Mouse (Mus musculus) G1E-ER4 (cell line): ENCODE data around the gene Mas1. TPM values are rescaled to one million over a fixed set of nuclear protein-coding genes. Genes with fewer than 3 reads are reported as not detected.

Source experiments
- GATA1 ChIP-seq: IDR thresholded peaks from one replicate; pipeline ENCODE4 v1.8.0; 2012; ENCODE audit warnings: low read length, inconsistent platforms
- polyA plus RNA-seq: library from polyadenylated mRNA; stranded (reverse); fragments of >175 nt; gene quantifications from 2 replicates; pipeline ENCODE4 v1.2.3, GENCODE M21; 2012

Gene Mas1
- polyA plus RNA-seq, 1 experiment = not detected

DNA sequence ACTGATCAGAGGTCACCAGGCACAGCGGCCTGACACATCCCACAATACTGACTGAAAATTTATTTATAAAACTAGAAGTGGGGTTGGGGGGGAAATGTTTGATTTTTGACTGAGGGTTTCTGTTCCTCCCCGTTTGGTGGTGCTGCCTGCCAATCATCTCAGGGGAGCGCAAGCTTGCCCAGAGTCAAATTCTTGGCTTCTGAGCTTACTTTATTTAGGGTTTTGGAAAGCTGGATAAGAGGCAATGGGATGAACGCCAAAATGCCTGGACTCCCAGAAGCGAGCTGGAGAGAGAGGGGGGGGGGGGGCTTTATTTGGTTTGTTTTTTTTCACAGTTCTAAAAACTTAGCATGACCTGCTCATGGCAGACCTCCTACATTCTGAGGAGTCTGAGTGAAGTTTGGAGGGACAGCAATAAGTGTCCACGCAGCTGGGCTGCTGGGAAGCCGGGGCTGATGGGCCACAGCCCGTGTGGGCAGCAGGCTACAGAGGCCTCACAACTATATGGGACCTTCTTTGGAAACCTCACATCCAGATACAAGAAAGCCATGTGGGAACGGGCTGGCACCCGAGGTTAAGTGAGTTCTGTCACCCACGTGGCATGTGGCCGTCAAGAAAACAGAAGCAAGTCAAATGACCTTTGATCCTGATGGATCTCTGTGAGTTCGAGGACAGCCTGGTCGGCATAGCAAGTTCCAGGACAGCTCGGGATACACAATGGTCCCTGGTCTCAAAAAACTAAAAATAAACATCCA lies 19.3 kb upstream of the Mas1 start:
- no peak for TF ChIP-seq GATA1

DNA sequence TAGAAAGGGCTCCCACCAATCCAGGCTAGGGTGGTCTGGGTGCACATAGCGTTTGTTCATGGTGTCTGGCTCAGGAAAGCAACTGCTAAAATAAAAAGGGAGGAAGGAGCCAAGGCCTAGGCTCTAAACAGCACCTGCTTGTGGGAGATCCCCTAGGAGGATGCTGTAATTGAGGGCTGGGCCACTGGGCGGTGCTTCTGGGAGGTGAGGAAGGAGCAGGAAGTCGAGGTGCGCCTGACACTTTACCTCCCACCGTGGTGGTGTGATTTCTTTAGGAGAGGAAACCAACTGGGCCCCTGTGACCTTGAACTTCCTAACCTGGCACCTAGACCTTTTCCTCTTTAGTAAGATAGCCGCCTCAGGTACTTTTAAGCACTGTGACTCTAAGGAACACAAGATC lies 18.7 kb upstream of the Mas1 start:
- no peak for TF ChIP-seq GATA1

DNA sequence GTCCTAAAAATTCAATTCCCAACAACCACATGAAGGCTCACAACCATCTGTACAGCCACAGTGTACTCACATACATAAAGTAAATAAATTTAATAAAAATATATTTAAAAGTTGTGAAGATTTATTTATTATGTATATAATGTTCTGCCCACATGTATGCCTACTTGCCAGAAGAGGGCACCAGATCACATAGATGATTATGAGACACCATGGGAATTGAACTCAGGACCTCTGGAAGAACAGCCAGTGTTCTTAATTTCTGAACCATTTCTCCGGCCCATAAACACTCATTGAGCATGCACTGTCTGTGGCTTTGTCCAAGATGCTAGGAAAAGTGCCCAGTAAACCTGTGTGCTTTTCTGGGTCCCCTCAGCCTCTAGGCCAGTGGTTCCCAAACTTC lies 13.3 kb upstream of the Mas1 start:
- no peak for TF ChIP-seq GATA1

DNA sequence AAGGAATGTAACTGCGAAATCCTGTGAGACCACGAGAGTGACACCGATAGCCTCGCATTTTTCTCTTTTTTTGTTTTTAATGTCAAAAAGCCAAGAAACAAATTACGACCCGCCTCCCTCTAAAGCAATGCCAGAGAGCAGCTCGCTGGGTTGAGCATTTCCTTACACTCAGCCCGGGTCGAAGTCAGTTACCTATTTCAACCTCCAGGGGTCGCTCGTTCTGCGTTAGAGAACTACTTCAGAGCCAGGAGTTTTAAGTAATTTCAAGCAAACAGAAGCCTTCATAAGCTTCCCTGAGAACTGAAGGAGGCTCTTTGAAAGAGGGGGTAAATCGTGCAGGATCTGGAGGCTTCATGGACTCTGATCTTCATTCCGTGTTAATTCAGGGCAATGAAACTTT lies 12.2 kb upstream of the Mas1 start:
- no peak for TF ChIP-seq GATA1

DNA sequence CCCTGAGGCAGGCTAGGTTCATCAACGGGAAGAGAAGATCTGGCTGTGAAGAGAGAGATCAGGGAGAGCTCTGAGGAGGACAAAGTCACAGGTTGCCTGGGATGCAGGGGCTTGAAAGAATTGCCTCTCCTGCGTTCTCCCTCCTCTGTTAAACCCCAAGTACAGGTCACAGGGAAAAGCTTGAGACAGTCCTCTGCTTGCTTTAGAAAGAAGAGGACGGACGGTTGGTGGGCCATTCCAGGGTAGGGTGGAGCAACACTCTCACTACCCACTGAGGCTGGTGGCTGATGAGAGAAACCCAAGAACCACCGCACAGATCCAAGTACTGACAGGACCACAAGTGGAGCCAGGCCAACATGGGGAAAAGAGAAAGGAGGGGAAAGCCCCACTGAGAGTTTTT lies 7.8 kb upstream of the Mas1 start, which contains the start of gene Mrgprh:
Gene Mrgprh (plus strand): TSS at position 301 of the 400 bp plus-strand sequence.
- TF ChIP-seq GATA1 = no peak

DNA sequence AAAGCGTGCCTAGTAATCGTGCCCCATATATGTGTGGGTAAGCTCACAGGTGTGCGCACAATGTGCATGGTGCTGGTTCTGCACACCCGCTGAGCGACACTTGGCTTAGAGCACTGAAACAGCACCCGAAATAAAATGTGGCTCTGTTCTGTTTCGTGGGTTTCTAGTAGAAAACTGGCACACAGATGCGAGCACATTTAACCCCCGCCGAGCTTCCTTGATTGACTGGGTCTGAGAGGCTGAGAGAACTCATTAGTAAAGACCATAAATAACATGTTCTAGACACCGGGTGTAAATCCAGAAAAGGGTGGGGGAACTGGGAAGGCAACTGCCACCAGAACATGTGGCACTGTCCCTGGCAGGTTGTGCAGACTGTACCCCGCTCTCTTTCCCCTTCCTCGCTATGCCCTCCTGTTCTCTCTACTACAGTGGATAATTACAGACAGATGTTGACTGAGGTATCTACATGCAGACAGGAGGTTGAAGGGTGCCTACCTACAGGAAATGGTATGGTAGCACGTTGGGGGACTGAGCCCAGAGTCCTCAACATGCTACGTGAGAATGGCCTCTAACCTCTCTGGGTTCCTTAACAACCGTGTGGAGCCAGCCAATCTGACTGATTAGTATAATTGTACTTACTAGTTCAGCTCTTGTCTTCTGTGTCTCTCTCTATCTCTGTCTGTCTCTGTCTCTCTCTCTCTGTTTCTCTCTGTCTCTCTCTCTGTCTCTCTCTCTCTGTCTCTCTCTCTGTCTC lies 4.5 kb upstream of the Mas1 start:
- no peak for TF ChIP-seq GATA1

DNA sequence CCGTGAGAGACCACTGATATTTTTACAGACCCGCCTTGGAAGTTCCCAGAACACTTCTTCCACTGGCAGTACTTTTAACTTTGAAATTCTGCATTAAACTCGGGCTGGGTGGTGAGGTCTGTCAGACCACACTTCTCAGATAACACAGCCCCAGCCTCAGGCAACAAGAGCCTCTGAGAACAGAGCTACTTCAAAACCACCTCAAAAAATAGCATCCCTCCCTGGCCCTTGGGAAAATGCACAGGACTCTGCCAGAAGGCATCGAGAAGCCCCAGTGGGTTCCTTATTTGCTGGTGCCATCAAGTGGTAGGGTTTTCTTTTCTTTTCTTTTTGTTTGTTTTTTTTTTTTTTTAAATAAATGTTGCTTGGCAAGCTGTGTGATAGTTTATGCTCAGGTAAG lies 697 bp upstream of the Mas1 start:
- no peak for TF ChIP-seq GATA1

DNA sequence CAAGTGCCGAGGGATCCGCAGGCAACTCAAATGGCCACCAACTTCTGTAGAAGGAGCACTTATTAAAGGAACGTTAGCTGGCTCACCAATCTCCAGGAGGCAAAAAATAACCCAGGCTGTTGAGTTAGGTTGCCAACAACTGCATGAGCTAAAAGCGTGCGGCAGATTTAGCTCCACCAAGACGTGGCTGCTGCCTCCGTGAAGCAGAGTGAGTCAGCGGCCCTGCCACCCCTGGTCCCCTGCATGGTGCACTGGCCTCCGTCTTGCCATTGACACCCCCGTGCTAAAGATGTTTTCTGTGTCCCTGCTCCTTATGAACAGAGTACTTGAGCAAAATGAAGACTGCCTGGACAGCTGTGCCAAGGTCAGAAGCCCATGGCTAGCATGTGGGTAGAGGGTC lies 1.1 kb downstream of the Mas1 start:
- no peak for TF ChIP-seq GATA1

DNA sequence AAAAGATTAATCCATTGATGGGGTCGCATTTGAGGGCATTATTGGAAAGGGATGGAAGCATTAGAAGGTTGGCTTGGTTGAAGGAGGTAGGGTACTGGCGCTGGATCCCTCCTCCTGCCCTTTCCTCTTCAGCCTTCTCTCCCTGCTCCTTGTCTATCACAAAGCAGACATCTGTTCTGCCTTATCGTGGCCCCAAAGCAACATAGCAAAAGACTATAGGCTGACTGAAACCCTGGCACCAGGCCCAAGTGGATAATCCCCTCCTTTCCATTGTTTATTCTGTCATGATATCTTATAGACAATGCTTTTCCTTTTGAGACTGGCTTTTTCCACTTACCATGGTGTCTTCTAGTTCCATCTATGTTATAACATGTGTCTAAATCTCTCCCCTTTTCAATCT lies 2.5 kb downstream of the Mas1 start:
- no peak for TF ChIP-seq GATA1

DNA sequence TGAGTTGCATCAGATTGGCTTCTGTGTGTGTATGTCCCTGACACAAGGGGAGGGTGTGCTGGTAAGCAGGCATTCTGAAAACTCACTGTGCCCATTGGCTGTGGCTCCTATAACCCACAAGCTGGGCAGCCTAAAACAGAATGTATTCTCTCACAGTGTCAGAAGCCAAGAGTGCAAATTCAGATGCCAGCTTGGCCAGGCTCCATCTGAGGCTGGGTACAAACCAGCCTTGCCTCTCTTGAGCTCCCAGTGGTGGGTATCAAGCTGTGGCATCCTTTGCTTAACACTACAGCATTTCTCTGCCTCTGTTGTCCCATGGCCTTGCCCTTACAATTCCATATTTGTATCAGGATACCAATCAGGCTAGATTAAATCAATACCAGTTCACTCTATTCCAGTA lies 3.8 kb downstream of the Mas1 start:
- no peak for TF ChIP-seq GATA1

DNA sequence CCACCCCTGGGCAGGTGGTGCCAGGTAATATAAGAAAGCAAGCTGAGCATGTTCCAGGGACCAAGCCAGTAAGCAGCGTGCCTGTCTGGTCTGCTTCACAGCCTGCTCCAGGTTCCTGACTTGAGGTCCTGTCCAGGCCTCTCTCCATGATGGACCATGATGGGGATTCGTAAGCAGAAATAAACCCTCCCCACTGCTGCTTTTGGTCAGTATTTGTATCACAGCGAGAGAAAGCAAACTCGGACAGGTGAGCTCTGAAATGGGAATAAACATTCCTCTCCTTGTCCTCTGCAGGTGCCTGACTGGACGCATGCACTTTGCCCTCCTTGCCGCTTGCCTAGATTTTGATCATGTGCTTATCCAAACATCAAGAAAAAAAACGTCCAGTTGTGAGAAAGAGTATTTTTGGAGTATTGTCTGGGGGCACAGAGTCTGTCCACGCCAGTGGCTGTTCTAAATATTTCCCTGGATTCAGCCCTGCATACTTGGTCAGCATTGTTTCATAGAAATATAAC lies 8.9 kb downstream of the Mas1 start:
- TF ChIP-seq GATA1 = no peak

DNA sequence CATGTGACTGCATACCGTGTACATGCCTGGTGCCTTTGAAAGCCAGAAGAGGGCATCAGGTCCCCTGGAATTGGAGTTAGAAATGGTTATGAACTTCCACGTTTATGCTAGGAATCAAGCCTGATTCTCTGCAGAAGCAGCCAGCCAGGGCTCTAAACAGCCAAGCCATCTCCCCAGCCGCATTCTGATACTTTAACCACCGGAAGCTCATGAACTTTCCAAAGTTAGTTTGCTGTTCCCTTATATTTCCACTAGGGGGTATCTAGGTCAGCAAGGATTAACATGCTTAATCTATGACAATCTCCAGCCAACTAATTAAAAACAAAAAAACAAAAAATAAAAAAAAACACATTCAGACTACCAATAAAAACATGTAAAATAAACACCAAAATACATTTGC lies 9.9 kb downstream of the Mas1 start:
- no peak for TF ChIP-seq GATA1

DNA sequence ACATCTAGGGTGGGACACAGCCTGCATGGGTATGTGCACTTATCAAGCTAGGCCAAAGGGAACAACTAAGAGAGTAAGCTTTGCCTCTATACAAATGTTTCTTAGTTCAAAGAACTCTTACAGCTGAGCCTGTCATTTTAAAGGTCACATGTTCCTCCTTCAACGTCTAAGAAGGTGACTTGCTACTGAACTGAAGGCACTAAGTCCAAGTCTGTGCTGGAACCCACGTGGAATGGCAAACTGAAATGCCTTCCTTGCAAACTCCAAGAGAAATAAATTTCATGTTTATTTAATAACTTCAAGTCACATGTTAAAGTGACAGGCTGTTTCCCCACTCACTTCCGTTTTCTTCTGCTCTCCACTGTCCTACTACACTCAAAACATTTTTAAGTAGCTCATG lies 10.5 kb downstream of the Mas1 start:
- no peak for TF ChIP-seq GATA1

DNA sequence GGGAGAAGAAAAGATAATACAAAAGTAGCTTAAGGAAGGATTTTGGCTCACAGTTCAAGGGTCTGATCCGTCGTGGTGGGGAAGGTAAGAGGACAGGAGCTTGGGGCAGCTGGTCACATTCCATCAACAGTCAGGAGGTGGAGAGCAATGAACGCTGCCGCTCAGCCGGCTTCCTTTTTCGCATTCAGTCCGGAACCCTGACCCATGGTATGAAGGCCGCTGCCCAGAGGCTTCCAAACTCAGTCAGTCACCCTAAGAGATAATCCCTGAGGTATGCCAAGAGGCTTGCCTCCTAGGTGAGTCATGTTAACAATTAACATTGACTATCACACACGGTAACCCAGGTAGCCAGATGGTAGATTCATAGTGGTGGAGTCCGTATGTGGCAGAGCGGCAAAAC lies 13.6 kb downstream of the Mas1 start:
- TF ChIP-seq GATA1 = no peak

DNA sequence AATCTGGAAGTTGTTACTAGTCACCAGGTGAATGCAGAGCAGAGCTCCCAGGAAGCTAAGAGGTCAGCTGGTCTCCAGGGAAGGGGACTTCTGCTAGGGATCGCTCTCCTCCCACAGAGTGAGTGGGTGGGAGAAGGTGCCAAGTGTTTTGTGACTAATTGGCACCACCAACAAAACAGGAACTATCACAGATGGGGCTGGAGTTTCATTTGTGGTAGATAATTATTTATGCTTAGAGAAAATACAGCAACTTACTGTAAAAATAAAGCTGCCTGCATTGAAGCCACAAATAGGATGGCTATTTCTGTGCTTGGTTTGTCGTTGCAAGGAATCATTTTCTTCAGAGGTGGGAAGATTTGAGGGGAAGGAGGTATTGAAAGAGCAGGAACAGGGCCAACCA lies 14.1 kb downstream of the Mas1 start:
- no peak for TF ChIP-seq GATA1

DNA sequence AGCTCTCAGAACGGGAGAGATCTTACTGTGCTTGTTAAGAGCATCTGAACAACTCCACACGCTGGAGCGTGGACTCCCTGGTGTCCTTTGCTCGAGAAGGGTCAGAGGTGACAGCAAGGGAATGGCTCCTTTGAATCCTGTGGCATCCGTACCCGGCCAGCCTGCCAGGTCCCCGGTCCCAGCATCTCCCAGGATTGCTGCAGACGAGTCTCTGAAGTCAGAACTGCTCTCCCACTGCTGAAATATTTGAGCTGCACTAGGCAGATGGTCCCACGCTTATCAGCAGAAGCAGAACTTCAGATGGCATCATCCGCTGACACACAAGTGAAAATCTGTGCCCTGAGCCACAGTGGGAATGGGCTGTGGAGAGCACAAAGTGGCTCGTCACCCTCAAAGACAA lies 16.3 kb downstream of the Mas1 start:
- no peak for TF ChIP-seq GATA1
